Mouse (Mus musculus): Measurements from ENCODE around the gene Crebl2. TPM values are rescaled to one million over a fixed set of nuclear protein-coding genes. Genes with fewer than 3 reads are reported as not detected.

Gene Crebl2
- 10 to 100 TPM; 11.5 to 12.1 TPM for total RNA-seq (2021)

DNA sequence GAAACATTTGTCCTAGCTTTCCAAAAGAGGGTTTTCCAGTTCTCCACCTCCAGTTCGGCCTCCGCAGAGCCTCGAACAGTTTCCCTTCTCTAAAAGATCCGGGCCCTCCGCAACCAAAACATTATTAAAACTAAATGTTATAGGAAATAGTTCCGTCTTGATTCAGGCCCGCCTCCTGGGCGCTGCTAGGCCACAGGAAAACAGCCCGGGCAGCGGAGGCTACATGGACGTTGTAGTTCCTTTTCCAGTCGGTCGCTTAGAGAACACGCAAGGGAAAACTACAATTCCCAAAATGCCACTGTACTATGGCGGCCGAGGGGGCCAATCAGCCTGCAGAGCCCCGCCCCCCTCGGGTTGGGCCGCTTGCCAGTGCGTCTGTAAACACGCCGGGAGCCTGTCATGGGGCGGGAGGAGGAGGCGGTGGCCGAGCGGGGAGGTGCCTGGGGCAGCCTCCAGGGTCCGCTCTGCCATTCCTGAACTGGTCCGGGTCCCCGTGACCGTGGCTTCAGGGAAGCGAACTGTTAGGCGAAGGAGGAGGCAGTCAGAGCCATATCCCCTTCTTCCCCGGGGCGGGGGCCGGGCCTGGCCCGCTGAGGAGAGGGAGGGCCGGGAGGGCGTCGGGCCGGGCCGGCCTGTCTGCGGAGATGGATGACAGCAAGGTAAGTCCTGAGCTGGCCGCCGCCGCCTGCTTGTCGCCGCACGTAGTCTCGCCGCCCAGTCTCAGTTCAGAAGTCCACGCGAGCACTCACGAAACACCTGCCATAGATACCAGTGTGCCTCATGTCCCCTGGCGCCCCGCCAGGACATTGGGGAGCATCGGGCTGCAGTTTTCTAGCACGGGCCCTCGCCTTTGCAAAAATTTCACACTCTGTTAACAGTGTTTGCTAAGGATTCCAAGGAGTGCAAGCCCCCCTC lies at the start of gene Crebl2:
Gene Crebl2, plus strand, starts transcription at position 369 of the 915 bp plus-strand sequence.
- intact Hi-C loops (cut with DNase I): loop anchor here (2.0 to 10.0 kb wide), 2 partner anchors 35 to 175 kb away; no protein-coding TSS in a partner anchor

DNA sequence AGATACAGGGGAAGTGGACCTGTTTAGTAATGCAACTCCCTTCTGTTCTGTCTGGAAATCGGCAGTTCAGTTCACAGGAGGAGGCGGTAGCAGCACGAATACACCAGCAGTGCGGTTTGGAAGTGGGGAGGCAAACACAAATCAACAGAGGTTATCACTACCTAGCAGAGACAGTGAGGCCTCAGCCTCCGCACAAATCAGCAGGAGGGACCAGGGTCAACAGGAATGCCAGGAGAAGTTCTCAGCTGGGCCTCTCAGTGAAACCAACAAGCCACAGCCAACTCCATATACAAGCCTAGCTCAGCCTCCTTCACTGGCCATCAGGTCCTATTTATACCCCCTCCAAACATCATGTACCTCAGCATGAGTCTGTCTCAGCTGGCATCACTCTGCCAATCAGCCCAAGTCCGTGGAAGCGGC lies 48.5 kb upstream of the Crebl2 start:
- DNase-seq (ENCODE audit: low spot score): no peak
- intact Hi-C loops (cut with DNase I): no loop called here

More for the DNA sequence above, at the start of gene Crebl2:
- peak; percentile 99 for DNase-seq (ENCODE audit: low spot score)

DNA sequence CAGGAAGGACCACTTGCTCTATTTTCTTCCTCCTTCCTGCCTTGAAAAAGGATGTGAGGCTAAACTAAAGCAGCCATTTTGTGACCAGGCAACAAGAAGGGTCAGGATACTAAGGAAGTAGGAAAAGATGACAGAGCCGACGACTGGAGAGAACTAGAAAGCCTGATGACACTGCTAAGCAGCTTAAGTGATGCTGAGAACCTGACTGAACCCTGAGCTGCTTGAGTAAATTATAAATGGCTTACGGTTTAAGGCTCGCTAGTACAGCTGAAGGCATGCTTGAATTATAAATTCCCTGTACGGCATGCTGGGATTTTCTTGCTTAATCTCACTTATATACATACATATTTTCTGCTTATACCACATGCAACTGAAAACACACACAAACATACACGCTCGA lies 47.1 kb upstream of the Crebl2 start:
- DNase-seq (ENCODE audit: low spot score): no peak
- intact Hi-C loops (cut with DNase I): no loop called here

DNA sequence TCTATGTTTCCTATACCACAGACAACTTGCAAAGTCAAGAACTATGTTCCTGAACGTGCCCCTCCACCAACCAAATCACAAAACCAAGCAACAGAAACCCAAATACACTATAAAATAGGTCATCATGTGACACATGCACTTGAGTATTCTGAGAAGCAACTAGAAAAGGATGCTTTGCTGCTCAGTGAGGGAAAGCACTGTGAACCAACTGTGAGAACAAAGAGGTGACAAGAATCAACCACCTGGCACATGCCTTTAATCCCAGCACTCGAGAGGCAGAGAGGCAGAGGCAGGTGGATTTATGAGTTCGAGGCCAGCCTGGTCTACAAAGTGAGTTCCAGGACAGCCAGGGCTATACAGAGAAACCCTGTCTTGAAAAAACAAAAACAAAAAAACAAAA lies 43.5 kb upstream of the Crebl2 start:
- no peak for DNase-seq (ENCODE audit: low spot score)

DNA sequence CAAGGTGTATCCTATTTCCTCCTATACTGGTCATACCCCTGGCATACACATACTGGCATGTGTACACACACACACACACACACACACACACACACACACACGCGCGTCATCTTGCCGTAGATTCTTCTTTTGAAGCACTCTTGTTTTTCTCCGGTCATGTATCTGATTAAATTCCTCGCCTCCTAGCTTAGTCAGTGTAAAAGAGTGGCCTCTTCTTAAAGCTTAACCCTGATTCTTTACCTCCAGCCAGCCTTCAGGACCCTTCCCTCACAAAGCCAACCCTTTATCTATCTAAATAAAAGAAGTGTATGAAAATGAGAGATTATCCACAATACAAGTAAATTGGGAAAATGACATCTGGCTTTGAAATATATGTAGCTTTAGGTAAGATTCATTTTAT lies 40.9 kb upstream of the Crebl2 start:
- no peak for DNase-seq (ENCODE audit: low spot score)

More for the DNA sequence above, 43.5 kb upstream of the Crebl2 start:
- intact Hi-C loops (cut with DNase I): no loop called here

DNA sequence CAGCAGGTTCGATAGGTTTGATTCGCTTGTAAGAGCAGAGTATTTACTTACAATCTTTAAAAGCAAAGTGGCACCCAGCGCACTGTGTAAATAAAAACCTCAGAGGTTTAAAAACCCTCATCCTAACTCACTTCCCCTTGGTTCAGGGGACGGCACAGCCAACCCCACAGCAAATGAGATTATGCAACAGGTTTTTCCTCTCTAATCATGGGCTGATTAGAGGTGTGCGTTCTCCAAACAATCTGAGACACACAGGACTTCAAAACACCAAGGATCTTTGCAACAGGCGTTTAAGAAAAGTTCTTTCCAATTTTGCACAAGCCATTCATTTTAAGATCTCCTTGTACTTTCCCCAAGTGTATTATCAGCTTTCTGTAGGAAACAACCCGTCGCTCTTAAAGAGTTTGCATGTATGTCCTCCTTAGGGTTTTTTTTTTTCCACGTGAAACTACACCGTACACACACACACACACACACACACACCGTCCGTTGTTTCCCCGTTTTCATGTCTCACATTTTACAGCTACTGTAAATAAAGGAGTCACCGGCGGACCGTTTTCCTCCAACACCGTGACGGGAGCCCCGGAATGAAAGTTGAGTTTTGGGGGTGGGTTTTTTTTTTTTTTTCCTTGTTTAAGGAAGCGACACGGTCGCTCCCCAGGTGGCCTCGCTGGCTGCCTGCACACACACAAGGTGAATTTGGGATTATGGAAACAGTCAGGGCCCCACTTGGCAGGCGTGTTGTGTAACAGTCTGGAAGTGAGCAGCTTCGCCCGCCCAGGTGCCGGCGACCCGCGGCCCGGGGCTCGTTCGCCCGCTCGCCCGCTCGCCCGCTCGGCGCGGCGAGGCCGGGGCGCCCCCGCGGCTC lies 38.5 kb upstream of the Crebl2 start:
- intact Hi-C loops (cut with DNase I): loop anchor here (5.0 to 10.0 kb wide), 2 partner anchors 131 to 367 kb away; partner anchors contain the start of gene Cdkn1b
- peak; percentile 10 for DNase-seq (ENCODE audit: low spot score)

More for the DNA sequence above, 40.9 kb upstream of the Crebl2 start:
- intact Hi-C loops (cut with DNase I): no loop called here

DNA sequence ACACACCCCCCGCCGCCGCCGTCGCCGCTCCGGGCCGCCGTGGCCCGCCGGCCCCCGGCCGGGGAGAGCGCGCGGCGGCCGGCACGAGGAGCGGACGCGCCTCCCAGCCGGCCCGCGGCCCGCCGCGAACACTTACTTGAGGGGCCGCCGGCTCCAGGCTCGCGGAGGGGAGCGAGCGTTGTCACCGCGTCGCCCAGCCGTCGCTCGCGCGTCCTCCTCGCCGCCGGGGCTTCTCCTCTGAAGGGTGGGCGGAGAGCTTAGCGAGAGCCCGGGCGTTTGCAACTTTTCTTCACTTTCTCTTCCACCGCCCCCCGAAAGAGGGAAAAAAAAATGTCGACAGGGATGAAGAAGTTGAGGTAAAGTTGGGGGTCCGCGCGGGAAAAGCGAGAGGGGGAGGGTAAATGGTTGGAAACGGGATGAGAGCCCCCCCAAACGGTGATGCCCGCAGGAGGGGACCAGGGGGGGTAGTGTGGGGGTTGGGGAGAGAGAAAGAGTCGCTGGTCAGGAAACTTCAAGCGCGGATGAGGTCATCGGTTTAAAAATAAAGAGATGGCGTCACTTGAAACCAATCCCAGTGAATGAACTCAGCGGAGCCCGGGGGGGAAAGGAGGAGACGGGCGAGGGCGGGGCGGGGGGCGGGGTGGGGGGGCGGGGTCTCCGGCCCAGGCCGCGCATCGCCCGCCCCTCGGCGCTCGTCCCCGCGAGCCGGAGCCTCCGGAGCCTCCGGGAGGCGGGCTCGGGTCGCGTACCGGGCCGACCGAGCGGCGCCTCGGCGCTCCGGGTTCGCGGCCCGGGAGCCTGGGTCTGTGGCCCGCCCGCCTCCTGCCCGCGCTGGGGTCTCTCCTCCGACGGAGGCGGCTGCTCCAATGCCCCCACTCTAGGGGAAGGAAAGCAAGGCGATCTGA lies 37.6 kb upstream of the Crebl2 start, which contains the start of gene Dusp16:
Gene Dusp16, minus strand, starts transcription at position 485 of the 905 bp plus-strand sequence.
- intact Hi-C loops (cut with DNase I): loop anchor here (5.0 to 10.0 kb wide), 2 partner anchors 130 to 368 kb away; partner anchors contain the start of gene Cdkn1b
- peak; percentile 86 for DNase-seq (ENCODE audit: low spot score)

DNA sequence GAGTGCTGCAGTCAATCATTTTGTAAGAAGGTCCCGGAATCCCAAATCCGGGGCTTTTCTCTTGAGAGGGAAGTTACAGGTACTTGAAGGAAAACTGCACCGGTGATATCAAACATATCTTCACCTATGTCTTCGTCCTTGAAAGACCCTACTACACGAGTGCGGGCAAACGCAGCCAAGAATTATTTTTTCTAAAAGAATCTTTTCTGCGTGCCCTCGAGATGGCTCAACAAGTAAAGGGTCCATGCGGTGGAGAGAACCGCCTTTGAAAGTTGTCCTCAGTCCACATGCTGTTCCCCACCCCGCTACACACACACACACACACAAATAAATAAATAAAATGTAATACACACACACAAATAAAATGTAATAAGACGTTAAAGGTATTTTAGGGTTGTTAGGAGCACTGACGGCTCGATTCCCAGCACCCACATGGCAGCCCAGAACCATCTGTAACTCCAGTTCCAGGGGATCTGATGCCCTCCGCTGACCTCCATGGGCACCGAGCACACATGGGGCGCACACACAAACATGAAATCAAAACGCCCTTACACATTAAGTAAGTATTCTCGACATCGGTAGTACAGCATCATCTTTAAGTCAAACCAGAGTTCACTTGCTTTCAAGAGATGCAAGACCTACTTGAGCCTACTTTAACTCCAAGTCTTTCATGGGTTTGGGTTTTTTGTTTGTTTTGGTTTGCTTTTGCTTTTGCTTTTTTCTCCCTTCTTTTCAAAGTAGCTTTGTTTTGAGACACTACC lies 36.7 kb upstream of the Crebl2 start:
- DNase-seq (ENCODE audit: low spot score): no peak
- intact Hi-C loops (cut with DNase I): loop anchor here (5.0 to 10.0 kb wide), 2 partner anchors 129 to 368 kb away; partner anchors contain the start of gene Cdkn1b

DNA sequence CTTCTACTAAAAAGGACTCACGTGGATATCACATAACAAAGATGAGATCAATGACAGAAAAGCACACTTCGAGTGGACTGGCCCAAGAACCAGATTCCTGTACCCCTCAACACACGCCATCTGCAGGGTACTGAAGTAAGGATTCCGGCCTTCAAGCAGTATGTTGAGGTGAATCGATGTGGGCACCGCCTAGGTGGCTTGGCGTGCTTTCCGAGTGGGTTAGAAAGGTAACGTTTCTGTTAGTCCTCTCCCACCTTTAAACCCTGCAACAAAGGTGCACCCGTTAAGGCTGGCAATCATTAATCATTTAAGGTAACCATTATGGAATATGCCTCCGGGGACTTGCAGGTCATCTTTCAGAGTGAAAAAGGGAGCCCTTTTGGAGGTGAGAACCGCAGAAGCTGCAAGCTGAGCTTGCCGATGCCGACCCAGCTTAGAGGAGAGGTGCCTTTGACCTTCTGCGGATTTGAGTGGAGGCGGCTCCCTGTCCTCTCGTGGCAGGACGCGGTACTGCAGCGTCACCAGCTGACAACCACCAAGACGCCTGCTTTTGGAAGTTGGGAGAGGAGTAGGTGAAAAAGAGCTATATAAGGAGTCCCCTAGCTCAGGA lies 35.9 kb upstream of the Crebl2 start:
- DNase-seq (ENCODE audit: low spot score): peak; percentile 63
- intact Hi-C loops (cut with DNase I): loop anchor here (1.0 to 10.0 kb wide), 4 partner anchors 35 to 369 kb away; partner anchors contain the start of gene Cdkn1b

DNA sequence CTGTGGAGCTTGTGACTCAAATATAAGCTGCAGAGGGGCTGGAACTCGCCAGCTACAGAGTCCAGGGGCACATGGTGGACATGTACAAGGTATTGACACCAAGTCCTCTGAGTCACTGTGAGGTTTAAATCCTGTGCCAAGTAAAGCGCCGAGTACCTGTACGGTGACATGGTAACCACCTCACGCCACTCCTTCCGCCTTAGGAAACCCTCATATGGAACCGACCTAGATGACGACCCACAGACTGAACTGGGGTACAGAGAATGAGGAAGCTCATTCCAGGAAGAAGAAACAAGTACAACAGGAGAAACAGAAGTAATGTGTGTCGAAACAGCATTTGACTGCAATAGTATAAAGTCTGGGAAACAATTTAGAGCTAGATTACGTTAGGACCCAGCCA lies 33.7 kb upstream of the Crebl2 start:
- intact Hi-C loops (cut with DNase I): loop anchor here (10.0 kb wide), 1 partner anchor 371 kb away; no protein-coding TSS in a partner anchor
- no peak for DNase-seq (ENCODE audit: low spot score)

DNA sequence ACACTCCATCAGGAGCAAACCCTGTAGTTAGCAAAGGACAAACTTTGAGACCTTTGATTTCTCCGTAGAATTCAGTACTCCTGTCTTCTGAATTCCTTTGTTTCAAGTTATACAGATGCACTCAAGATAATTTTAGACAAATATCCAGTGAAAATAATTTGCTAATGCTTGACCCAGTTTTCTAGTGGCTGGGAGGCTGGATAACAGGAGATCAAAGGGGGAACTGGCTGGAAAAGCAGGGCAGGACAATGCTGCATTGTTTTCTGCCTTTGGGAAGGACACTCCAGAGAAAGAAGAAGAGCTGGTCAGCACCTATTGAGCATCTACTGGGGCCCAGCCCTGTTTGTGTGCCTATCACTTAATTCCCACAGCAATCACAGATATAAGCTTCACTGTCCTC lies 28.5 kb upstream of the Crebl2 start:
- DNase-seq (ENCODE audit: low spot score): no peak
- intact Hi-C loops (cut with DNase I): no loop called here

DNA sequence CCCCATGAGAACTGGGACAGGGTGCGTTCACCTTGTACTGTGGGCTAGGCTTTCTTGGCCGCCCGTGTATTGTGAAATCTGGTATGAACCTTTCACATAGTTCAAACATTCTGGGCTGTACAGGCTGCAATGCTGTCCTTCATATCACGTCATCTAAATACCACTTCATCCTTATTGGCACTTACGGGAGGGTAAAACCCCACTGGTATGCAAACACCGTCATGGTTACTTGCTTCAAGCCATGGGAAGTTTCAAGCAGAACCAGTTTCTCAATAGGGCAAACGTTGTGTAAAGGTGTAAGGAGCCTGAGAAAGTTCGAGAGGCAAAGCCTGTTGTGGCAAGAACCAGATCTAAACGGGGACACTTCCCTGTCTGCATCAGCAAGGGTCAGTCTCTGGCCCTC lies 27.3 kb upstream of the Crebl2 start:
- intact Hi-C loops (cut with DNase I): no loop called here
- no peak for DNase-seq (ENCODE audit: low spot score)

DNA sequence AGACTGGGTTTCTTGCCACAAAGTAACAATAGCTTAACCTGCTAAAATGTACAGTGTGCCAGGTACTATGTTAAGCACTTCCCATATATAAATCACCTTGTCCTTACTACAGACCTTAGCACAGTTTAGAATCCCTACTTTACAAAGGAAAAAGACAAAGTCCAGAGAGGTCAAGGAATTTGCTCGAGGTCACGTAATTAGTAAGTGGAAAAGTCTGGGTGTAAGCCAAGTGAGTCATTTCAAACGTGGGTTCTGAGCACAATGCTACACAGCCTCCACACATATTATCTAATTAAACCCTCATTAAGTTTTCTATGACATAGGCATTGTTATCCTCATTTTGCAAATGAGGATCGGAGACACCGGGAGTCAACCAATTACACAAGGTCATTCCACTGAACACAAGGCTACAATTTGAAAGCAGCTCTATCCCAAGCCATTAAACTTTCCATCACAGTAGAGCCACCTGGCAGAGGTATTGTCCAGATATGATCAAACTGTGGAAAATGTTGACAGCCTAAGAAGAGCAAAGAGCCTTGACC lies 25.1 kb upstream of the Crebl2 start:
- DNase-seq (ENCODE audit: low spot score): no peak
- intact Hi-C loops (cut with DNase I): no loop called here

DNA sequence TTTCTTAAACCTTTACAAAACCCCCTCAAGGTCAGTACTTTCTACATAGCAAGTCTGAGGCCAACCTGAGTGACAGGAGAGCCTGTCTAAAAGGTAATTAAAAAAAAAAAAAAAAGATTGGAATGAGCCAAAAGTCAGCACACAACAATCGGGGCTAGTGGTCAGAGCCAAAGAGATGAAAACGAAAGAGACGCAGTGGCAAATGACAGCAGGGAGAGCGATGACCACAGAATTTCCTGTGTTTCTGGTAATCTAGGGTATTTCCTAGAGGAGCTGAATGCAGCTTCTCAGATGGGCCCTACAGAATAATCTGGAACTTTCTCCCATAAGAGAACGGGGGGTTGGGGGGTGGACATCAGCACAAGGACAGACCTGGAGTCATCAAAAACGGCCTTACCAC lies 23.8 kb upstream of the Crebl2 start:
- intact Hi-C loops (cut with DNase I): no loop called here
- DNase-seq (ENCODE audit: low spot score): no peak

DNA sequence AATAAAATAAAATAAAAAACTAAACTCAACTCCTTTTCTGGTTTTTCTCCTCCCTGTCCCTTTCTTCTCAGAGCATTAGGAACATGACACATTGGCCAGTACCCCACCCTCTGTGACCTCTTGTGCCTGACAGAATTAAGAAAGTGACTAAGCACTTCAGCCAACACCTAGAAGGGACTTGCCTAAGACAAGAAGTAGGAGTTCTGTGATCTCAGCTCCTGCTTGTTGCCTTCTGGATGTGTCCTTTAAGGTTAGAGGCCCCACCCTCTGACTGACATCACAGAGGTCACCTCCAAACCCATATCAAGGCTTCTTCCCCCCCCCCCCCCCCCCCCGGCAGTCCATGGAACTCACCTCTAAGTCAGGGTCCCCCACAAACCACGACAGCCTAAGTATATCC lies 22.9 kb upstream of the Crebl2 start:
- intact Hi-C loops (cut with DNase I): no loop called here
- DNase-seq (ENCODE audit: low spot score): no peak

DNA sequence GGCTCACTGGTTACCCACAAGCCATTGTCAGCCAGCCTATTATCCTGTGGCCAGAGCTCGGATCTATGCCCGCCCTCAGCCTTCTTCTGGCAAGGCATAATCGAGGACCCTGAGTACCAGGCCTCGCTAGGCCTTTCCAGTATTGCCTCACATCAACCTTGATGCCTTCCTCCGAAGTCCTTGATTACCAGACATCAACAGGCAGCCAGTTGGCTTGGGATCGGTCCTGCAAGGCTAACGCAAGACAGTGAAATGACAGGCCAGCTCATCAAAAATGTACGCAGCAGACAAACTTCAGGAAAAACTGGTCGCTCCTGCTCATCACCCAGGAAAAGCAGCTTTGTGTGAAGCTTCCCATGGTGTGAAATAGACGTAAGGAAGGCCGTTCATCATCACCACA lies 22.2 kb upstream of the Crebl2 start:
- no peak for DNase-seq (ENCODE audit: low spot score)
- intact Hi-C loops (cut with DNase I): no loop called here

DNA sequence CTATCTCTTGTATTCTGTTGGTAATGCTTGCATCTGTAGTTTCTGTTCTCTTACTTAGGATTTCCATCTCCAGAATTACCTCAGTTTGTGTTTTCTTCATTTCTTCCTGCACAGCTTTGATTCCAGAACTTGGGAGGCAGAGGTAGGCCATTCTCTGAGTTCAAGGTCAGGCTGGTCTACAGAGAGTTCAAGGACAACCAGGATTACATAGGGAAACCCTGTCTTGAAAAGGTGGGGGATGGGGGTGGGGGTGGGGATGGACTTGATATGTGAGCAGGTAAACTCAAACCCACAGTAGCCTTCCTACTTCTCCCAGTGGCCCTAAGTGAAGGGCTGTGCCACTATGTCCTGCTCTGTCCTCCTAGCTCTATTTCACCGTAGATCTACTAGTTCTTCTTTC lies 16.9 kb upstream of the Crebl2 start:
- DNase-seq (ENCODE audit: low spot score): no peak
- intact Hi-C loops (cut with DNase I): no loop called here
